Mouse (Mus musculus) bone marrow, adult 2 months (tissue): Measurements from ENCODE around the gene Rnaseh1. TPM values are rescaled to one million over a fixed set of nuclear protein-coding genes. Genes with fewer than 3 reads are reported as not detected.

Source experiments
- H3K27ac ChIP-seq: fragments of 200-500 bp; 2 replicates; pipeline ENCODE4 v1.5.1; 2012; ENCODE audit warnings: low read depth, mild to moderate bottlenecking, control low read depth, inconsistent platforms, low read length; ENCODE audit not compliant: control insufficient read depth, poor library complexity, insufficient read depth
- H3K4me1 ChIP-seq: fragments of 200-500 bp; 2 replicates; pipeline ENCODE4 v1.6.1; 2011; ENCODE audit warnings: low read length; ENCODE audit not compliant: control insufficient read depth, insufficient read depth
- H3K4me3 ChIP-seq: fragments of 200-500 bp; replicated peaks from 2 replicates; pipeline ENCODE3; 2011; ENCODE audit warnings: mild to moderate bottlenecking, low read depth, low read length, control low read depth; ENCODE audit not compliant: control insufficient read depth
- CTCF ChIP-seq: fragments of 200-500 bp; IDR thresholded peaks from 2 replicates; pipeline ENCODE4 v1.5.1; 2011; ENCODE audit warnings: low read length, control low read depth; ENCODE audit not compliant: control insufficient read depth, insufficient read depth
- POLR2A ChIP-seq: fragments of 200-500 bp; IDR thresholded peaks from 2 replicates; pipeline ENCODE4 v1.6.1; 2011; ENCODE audit warnings: low read depth, mild to moderate bottlenecking, control low read depth, low read length, borderline replicate concordance; ENCODE audit not compliant: control insufficient read depth
- WGBS: fragments of 180-500 bp; shearing (Covaris S2); methylation state at CpG from one replicate; pipeline ENCODE4 v1.1.7; 2018; 5-methylcytosine and 5-hydroxymethylcytosine counted together
- polyA plus RNA-seq: library from polyadenylated mRNA; stranded (reverse); fragments of >200 nt; gene quantifications from 2 replicates; pipeline ENCODE4 v1.2.4, GENCODE M21; 2011; ENCODE audit warnings: low replicate concordance; ENCODE audit not compliant: missing spikeins, insufficient read depth, insufficient read length

Rnaseh1 gene
- polyA plus RNA-seq, 1 experiment = 18.7 TPM

- no peak overlapping the region for H3K27ac ChIP-seq
- 84% methylated on average over 5 of the region's 5 CpGs for WGBS
Observed at GRCm38 (mm10) chr12:28699086-28699485, 49.7 kb downstream of the Rnaseh1 start.

GRCm38 (mm10) chr12:28699656-28700055 is 50.3 kb downstream of the Rnaseh1 start:
- no peak for TF ChIP-seq POLR2A
- peak; percentile 88 for TF ChIP-seq CTCF
- H3K4me1 ChIP-seq = no peaks in the 10 kb centered on the region
- 39% methylated on average over 6 of the region's 6 CpGs for WGBS
- H3K27ac ChIP-seq = no peak overlapping the region
- H3K4me3 ChIP-seq = no peak overlapping the region

More at GRCm38 (mm10) chr12:28699086-28699485, 49.7 kb downstream of the Rnaseh1 start:
- no peak for TF ChIP-seq POLR2A
- TF ChIP-seq CTCF = no peak
- H3K4me1 ChIP-seq = no peaks in the 10 kb centered on the region
- no peak overlapping the region for H3K4me3 ChIP-seq

- whole genome bisulfite sequencing = 62% methylated on average over 3 of the region's 3 CpGs
- TF ChIP-seq CTCF = peak; percentile 10; the same call in 1 of the 2 replicates
- no peak for TF ChIP-seq POLR2A
Observed at GRCm38 (mm10) chr12:28700101-28700511, 50.7 kb downstream of the Rnaseh1 start.

GRCm38 (mm10) chr12:28700561-28701025 is 51.2 kb downstream of the Rnaseh1 start:
- Histone ChIP-seq H3K4me1 (no peaks in the 10 kb centered on the region), H3K27ac (no peak overlapping the region), H3K4me3 (no peak overlapping the region)
- 82% methylated on average over 19 of the region's 19 CpGs for WGBS
- TF ChIP-seq CTCF = no peak
- no peak for TF ChIP-seq POLR2A

More at GRCm38 (mm10) chr12:28700101-28700511, 50.7 kb downstream of the Rnaseh1 start:
- Histone ChIP-seq H3K4me1 (no peaks in the 10 kb centered on the region), H3K4me3 (no peak overlapping the region), H3K27ac (no peak overlapping the region)

- WGBS = 88% methylated on average over 11 of the region's 11 CpGs
- no peaks in the 10 kb centered on the region for H3K4me1 ChIP-seq
- no peak for TF ChIP-seq CTCF
- TF ChIP-seq POLR2A = no peak
- H3K27ac ChIP-seq = no peak overlapping the region
- no peak overlapping the region for H3K4me3 ChIP-seq
Observed at GRCm38 (mm10) chr12:28701302-28701701, 51.9 kb downstream of the Rnaseh1 start.

GRCm38 (mm10) chr12:28704381-28704780 is 55.0 kb downstream of the Rnaseh1 start:
- Histone ChIP-seq H3K4me3 (no peak overlapping the region), H3K4me1 (no peaks in the 10 kb centered on the region), H3K27ac (no peak overlapping the region)
- WGBS = 83% methylated on average over 12 of the region's 12 CpGs
- TF ChIP-seq POLR2A (no peak), CTCF (no peak)

GRCm38 (mm10) chr12:28705204-28705603 is 55.8 kb downstream of the Rnaseh1 start:
- no peaks in the 10 kb centered on the region for H3K4me1 ChIP-seq
- no peak for TF ChIP-seq CTCF
- WGBS = 87% methylated on average over 6 of the region's 6 CpGs
- no peak overlapping the region for H3K4me3 ChIP-seq
- H3K27ac ChIP-seq = no peak overlapping the region

GRCm38 (mm10) chr12:28708154-28708553 is 58.8 kb downstream of the Rnaseh1 start:
- Histone ChIP-seq H3K4me3 (no peak overlapping the region), H3K27ac (no peak overlapping the region), H3K4me1 (no peaks in the 10 kb centered on the region)
- 85% methylated on average over 4 of the region's 4 CpGs for WGBS
- TF ChIP-seq POLR2A (no peak), CTCF (no peak)

Other genes with a start within 250 kb of the Rnaseh1 start
- gene Dcdc2c, start 97.2 kb upstream of the Rnaseh1 start, polyA plus RNA-seq = not detected in 2 replicates
- gene Allc, start 67.1 kb upstream of the Rnaseh1 start, polyA plus RNA-seq = not detected in 2 replicates
- not detected in 2 replicates for gene Colec11, start 26.2 kb upstream of the Rnaseh1 start, polyA plus RNA-seq
- gene Rps7, start 13.6 kb upstream of the Rnaseh1 start, polyA plus RNA-seq = 313 and 671 TPM in 2 replicates
- gene Adi1, start 25.6 kb downstream of the Rnaseh1 start, polyA plus RNA-seq = 7.7 and 9.3 TPM in 2 replicates
- gene Trappc12, start 100.9 kb downstream of the Rnaseh1 start, polyA plus RNA-seq = 9.5 and 12.8 TPM in 2 replicates
- 13.7 and 21.0 TPM in 2 replicates for gene Eipr1, start 102.2 kb downstream of the Rnaseh1 start, polyA plus RNA-seq